Mouse (Mus musculus) heart, postnatal 4 days (tissue): ENCODE measurements around the gene Bax. TPM values are rescaled to one million over a fixed set of nuclear protein-coding genes. Genes with fewer than 3 reads are reported as not detected.
"Not testable (repeated sequence)": the region's sequence is repeated elsewhere in the genome, so short reads cannot be mapped to it uniquely, and the experiment has no call there.

Source experiments
- DNase-seq: peaks from one replicate; pipeline ENCODE4 v3.0.0; 2021
- total RNA-seq, 2 experiments: library from RNA; stranded (reverse); gene quantifications; 2 replicates each; pipeline ENCODE4 v1.2.3; 2021

The Bax gene
- total RNA-seq, 2 experiments from 2014 or later, result 48.6 to 50.7 TPM

GRCm38 (mm10) chr7:45481374-45481927 is 14.8 kb upstream of the Bax start, which contains the start of gene Tulp2:
Gene Tulp2, plus strand, starts transcription at chr7:45481877.
- DNase-seq, result peak; percentile 67

GRCm38 (mm10) chr7:45480310-45480709 is 13.6 kb upstream of the Bax start:
- DNase-seq, result not testable (repeated sequence)

GRCm38 (mm10) chr7:45478774-45479173 is 12.1 kb upstream of the Bax start:
- DNase-seq, result no peak

GRCm38 (mm10) chr7:45477003-45477402 is 10.3 kb upstream of the Bax start:
- peak; percentile 76 for DNase-seq

- DNase-seq, result no peak
Observed at GRCm38 (mm10) chr7:45476453-45476852, 9.8 kb upstream of the Bax start.

GRCm38 (mm10) chr7:45475291-45475969 is 8.7 kb upstream of the Bax start:
- no peak for DNase-seq

- DNase-seq, result peak; percentile 81
Observed at GRCm38 (mm10) chr7:45470869-45471268, 4.2 kb upstream of the Bax start.

GRCm38 (mm10) chr7:45467090-45467670 is 482 bp upstream of the Bax start:
- DNase-seq, result no peak

GRCm38 (mm10) chr7:45465549-45465948 is 1.1 kb downstream of the Bax start:
- DNase-seq, result no peak

- no peak for DNase-seq
Observed at GRCm38 (mm10) chr7:45465112-45465511, 1.6 kb downstream of the Bax start.

GRCm38 (mm10) chr7:45463987-45464778 is 2.5 kb downstream of the Bax start:
- no peak for DNase-seq

- not testable (repeated sequence) for DNase-seq
Observed at GRCm38 (mm10) chr7:45462868-45463267, 3.8 kb downstream of the Bax start.

GRCm38 (mm10) chr7:45462325-45462724 is 4.4 kb downstream of the Bax start:
- no peak for DNase-seq

GRCm38 (mm10) chr7:45461781-45462180 is 4.9 kb downstream of the Bax start:
- DNase-seq, result no peak

- DNase-seq, result no peak
Observed at GRCm38 (mm10) chr7:45461326-45461725, 5.4 kb downstream of the Bax start.

- peak; percentile 75 for DNase-seq
Observed at GRCm38 (mm10) chr7:45460860-45461314, 5.8 kb downstream of the Bax start.

GRCm38 (mm10) chr7:45460377-45460776 is 6.3 kb downstream of the Bax start:
- DNase-seq, result no peak

GRCm38 (mm10) chr7:45459564-45460140 is 7.0 kb downstream of the Bax start, which contains the start of gene Ftl1:
Gene Ftl1, minus strand, starts transcription at chr7:45459884.
- DNase-seq, result peak; percentile 97

GRCm38 (mm10) chr7:45458748-45459563 is 7.7 kb downstream of the Bax start:
- DNase-seq, result peak; percentile 90

GRCm38 (mm10) chr7:45457204-45458060 is 9.3 kb downstream of the Bax start:
- DNase-seq, result no peak
